Mouse (Mus musculus) forebrain, embryonic 16.5 days (tissue): ENCODE results near the gene Fuom. TPM values are rescaled to one million over a fixed set of nuclear protein-coding genes. Genes with fewer than 3 reads are reported as not detected.

Source experiments
- ATAC-seq: fragments of 200-750 bp; cut with Nextera tagmentation; 2 replicates; pipeline ENCODE4 v1.8.0; 2017; ENCODE audit warnings: mild to moderate bottlenecking, moderate library complexity
- H3K27ac ChIP-seq: fragments of 300-500 bp; sonication (generic); 2 replicates; pipeline ENCODE4 v1.5.1; 2014; ENCODE audit warnings: low read length, control low read depth
- H3K27me3 ChIP-seq: fragments of 300-500 bp; sonication (generic); replicated peaks from 2 replicates; pipeline ENCODE4 v1.6.1; 2014; ENCODE audit warnings: low read length; ENCODE audit not compliant: control insufficient read depth, insufficient read depth
- H3K36me3 ChIP-seq: fragments of 300-500 bp; sonication (generic); 2 replicates; pipeline ENCODE4 v1.6.1; 2014; ENCODE audit not compliant: control insufficient read depth, insufficient read depth
- H3K4me1 ChIP-seq: fragments of 300-500 bp; sonication (generic); replicated peaks from 2 replicates; pipeline ENCODE4 v1.6.1; 2014; ENCODE audit warnings: low read length; ENCODE audit not compliant: control insufficient read depth, insufficient read depth
- H3K4me2 ChIP-seq: fragments of 300-500 bp; sonication (generic); 2 replicates; pipeline ENCODE4 v1.6.1; 2014; ENCODE audit warnings: mild to moderate bottlenecking, low read length, control low read depth
- H3K4me3 ChIP-seq: fragments of 300-500 bp; sonication (generic); replicated peaks from 2 replicates; pipeline ENCODE4 v1.5.1; 2014; ENCODE audit warnings: mild to moderate bottlenecking, low read length, control low read depth
- H3K9ac ChIP-seq: fragments of 300-500 bp; sonication (generic); replicated peaks from 2 replicates; pipeline ENCODE4 v1.6.1; 2014; ENCODE audit warnings: low read depth, low read length, control low read depth
- H3K9me3 ChIP-seq: fragments of 300-500 bp; sonication (generic); 2 replicates; pipeline ENCODE4 v1.6.1; 2016; ENCODE audit warnings: low read length; ENCODE audit not compliant: control insufficient read depth
- WGBS: fragments of 180-500 bp; shearing (Covaris S2); extraction: QIAGEN DNeasy Blood & Tissue Kit; methylation state at CpG from one replicate; pipeline ENCODE4 v1.1.7; 2014; 5-methylcytosine and 5-hydroxymethylcytosine counted together
- polyA plus RNA-seq: library from polyadenylated mRNA; unstranded; fragments of >200 nt; fragmentation: Nextera tagmentation; extraction: Ambion mirVana; gene quantifications from 2 replicates; pipeline ENCODE4 v1.2.1, GENCODE M21; 2015

The Fuom gene
- polyA plus RNA-seq, 1 experiment from 2014 or later: 15.5 TPM

GRCm38 (mm10) chr7:140081408-140082241 is 20.6 kb downstream of the Fuom start:
- peak; percentile 7 for ATAC-seq
- H3K36me3 ChIP-seq: no peaks in the 10 kb centered on the region

GRCm38 (mm10) chr7:140080503-140081156 is 21.6 kb downstream of the Fuom start:
- Histone ChIP-seq H3K4me1 (peaks cover 29% of the 10 kb centered on the region), H3K36me3 (no peaks in the 10 kb centered on the region), H3K4me2 (peak overlapping the region; percentile 79), H3K9ac (peak overlapping the region; percentile 80), H3K9me3 (no peaks in the 10 kb centered on the region), H3K4me3 (peak overlapping the region; percentile 55), H3K27me3 (no peaks in the 10 kb centered on the region), H3K27ac (peak overlapping the region; percentile 92)
- ATAC-seq: peak; percentile 82
- 2% methylated on average over 24 of the region's 24 CpGs for WGBS

More at GRCm38 (mm10) chr7:140081408-140082241, 20.6 kb downstream of the Fuom start:
- peak overlapping the region; percentile 79 for H3K4me2 ChIP-seq
- peak overlapping the region; percentile 55 for H3K4me3 ChIP-seq
- H3K27me3 ChIP-seq: no peaks in the 10 kb centered on the region
- H3K4me1 ChIP-seq: peaks cover 29% of the 10 kb centered on the region
- H3K9me3 ChIP-seq: no peaks in the 10 kb centered on the region
- WGBS: 6% methylated on average over 20 of the region's 20 CpGs
- peak overlapping the region; percentile 92 for H3K27ac ChIP-seq
- H3K9ac ChIP-seq: peak overlapping the region; percentile 80

- Histone ChIP-seq H3K27ac (no peak overlapping the region), H3K4me2 (no peak overlapping the region)
Observed at GRCm38 (mm10) chr7:140078711-140079110, 23.5 kb downstream of the Fuom start.

GRCm38 (mm10) chr7:140077698-140078097 is 24.5 kb downstream of the Fuom start:
- Histone ChIP-seq H3K27ac (no peak overlapping the region), H3K4me2 (no peak overlapping the region), H3K4me1 (peaks cover 29% of the 10 kb centered on the region), H3K4me3 (no peak overlapping the region), H3K9ac (no peak overlapping the region), H3K9me3 (no peaks in the 10 kb centered on the region), H3K27me3 (0 out of 2 replicates have a peak, but pooled peaks cover 2% of the 10 kb centered on the region), H3K36me3 (no peaks in the 10 kb centered on the region)
- no peak for ATAC-seq
- 75% methylated on average over 6 of the region's 6 CpGs for WGBS

More at GRCm38 (mm10) chr7:140078711-140079110, 23.5 kb downstream of the Fuom start:
- ATAC-seq: no peak
- Histone ChIP-seq H3K9ac (no peak overlapping the region), H3K27me3 (no peaks in the 10 kb centered on the region), H3K4me3 (no peak overlapping the region), H3K4me1 (peaks cover 29% of the 10 kb centered on the region), H3K9me3 (no peaks in the 10 kb centered on the region), H3K36me3 (no peaks in the 10 kb centered on the region)
- 5% methylated on average over 5 of the region's 5 CpGs for WGBS

GRCm38 (mm10) chr7:140070042-140070711 is 32.1 kb downstream of the Fuom start:
- Histone ChIP-seq H3K36me3 (no peaks in the 10 kb centered on the region), H3K9ac (no peak overlapping the region), H3K9me3 (no peaks in the 10 kb centered on the region), H3K4me3 (no peak overlapping the region), H3K4me1 (no peaks in the 10 kb centered on the region; the same call in 1 of the 2 replicates), H3K27me3 (peaks cover 13% of the 10 kb centered on the region), H3K27ac (no peak overlapping the region), H3K4me2 (peak overlapping the region; percentile 9; the same call in 1 of the 2 replicates)
- no peak for ATAC-seq
- 34% methylated on average over 35 of the region's 39 CpGs for WGBS

GRCm38 (mm10) chr7:140067397-140067796 is 34.8 kb downstream of the Fuom start:
- Histone ChIP-seq H3K27me3 (peaks cover 15% of the 10 kb centered on the region), H3K27ac (no peak overlapping the region), H3K4me2 (no peak overlapping the region), H3K9ac (no peak overlapping the region), H3K36me3 (no peaks in the 10 kb centered on the region), H3K9me3 (no peaks in the 10 kb centered on the region), H3K4me3 (no peak overlapping the region), H3K4me1 (no peaks in the 10 kb centered on the region; the same call in 1 of the 2 replicates)
- ATAC-seq: no peak
- 74% methylated on average over 6 of the region's 6 CpGs for WGBS

- H3K9ac ChIP-seq: no peak overlapping the region
- H3K27me3 ChIP-seq: peaks cover 12% of the 10 kb centered on the region; the same call in 1 of the 2 replicates
- H3K36me3 ChIP-seq: no peaks in the 10 kb centered on the region
- peaks cover 28% of the 10 kb centered on the region for H3K4me1 ChIP-seq
- WGBS: 19% methylated on average over 7 of the region's 7 CpGs
- no peaks in the 10 kb centered on the region for H3K9me3 ChIP-seq
- no peak overlapping the region for H3K4me2 ChIP-seq
- no peak for ATAC-seq
- H3K4me3 ChIP-seq: no peak overlapping the region
- H3K27ac ChIP-seq: no peak overlapping the region
Observed at GRCm38 (mm10) chr7:140063092-140063491, 39.1 kb downstream of the Fuom start.

- no peak overlapping the region for H3K27ac ChIP-seq
- no peak overlapping the region for H3K4me2 ChIP-seq
- no peak overlapping the region for H3K4me3 ChIP-seq
- peaks cover 10% of the 10 kb centered on the region; the same call in 1 of the 2 replicates for H3K27me3 ChIP-seq
- H3K4me1 ChIP-seq: peaks cover 33% of the 10 kb centered on the region
- WGBS: 13% methylated on average over 11 of the region's 11 CpGs
- H3K36me3 ChIP-seq: no peaks in the 10 kb centered on the region
- no peak for ATAC-seq
- no peaks in the 10 kb centered on the region for H3K9me3 ChIP-seq
- no peak overlapping the region for H3K9ac ChIP-seq
Observed at GRCm38 (mm10) chr7:140062307-140062706, 39.9 kb downstream of the Fuom start.

- Histone ChIP-seq H3K4me1 (peaks cover 34% of the 10 kb centered on the region), H3K4me2 (peak overlapping the region; percentile 92), H3K9ac (peak overlapping the region; percentile 76), H3K27me3 (peaks cover 9% of the 10 kb centered on the region; the same call in 1 of the 2 replicates), H3K27ac (peak overlapping the region; percentile 75), H3K9me3 (no peaks in the 10 kb centered on the region), H3K4me3 (peak overlapping the region; percentile 49), H3K36me3 (no peaks in the 10 kb centered on the region)
- no peak for ATAC-seq
- WGBS: 3% methylated on average over 6 of the region's 6 CpGs
Observed at GRCm38 (mm10) chr7:140061832-140062130, 40.5 kb downstream of the Fuom start.
